Mouse (Mus musculus) spleen, embryonic (tissue): ENCODE data around the gene Elmsan1.

ENCODE experiments used
- CTCF ChIA-PET: fragments of 350-600 bp; sonication (Branson Sonifier 250); formaldehyde crosslinking; loops from one replicate; lab custom pipeline; 2022; lab: Charles Lee

Gene Elmsan1

GRCm38 (mm10) chr12:84114153-84114994 is 104.3 kb downstream of the Elmsan1 start, which contains the start of gene Dnal1:
TSS of gene Dnal1 (plus strand) at chr12:84114366.
- CTCF ChIA-PET = no interaction called here

GRCm38 (mm10) chr12:84113676-84114075 is 105.0 kb downstream of the Elmsan1 start:
- CTCF ChIA-PET = interaction anchor here (0.6 kb wide), 1 partner anchor 15 kb away, joined by 3 read pairs; no protein-coding TSS in a partner anchor

- CTCF ChIA-PET = interaction anchor here (0.7 kb wide), 1 partner anchor 205 kb away, joined by 16 read pairs; no protein-coding TSS in a partner anchor
Observed at GRCm38 (mm10) chr12:84110814-84111213, 107.9 kb downstream of the Elmsan1 start.

- CTCF ChIA-PET = no interaction called here
Observed at GRCm38 (mm10) chr12:84109924-84110323, 108.8 kb downstream of the Elmsan1 start.

- CTCF ChIA-PET = no interaction called here
Observed at GRCm38 (mm10) chr12:84107692-84108091, 111.0 kb downstream of the Elmsan1 start.

DNA sequence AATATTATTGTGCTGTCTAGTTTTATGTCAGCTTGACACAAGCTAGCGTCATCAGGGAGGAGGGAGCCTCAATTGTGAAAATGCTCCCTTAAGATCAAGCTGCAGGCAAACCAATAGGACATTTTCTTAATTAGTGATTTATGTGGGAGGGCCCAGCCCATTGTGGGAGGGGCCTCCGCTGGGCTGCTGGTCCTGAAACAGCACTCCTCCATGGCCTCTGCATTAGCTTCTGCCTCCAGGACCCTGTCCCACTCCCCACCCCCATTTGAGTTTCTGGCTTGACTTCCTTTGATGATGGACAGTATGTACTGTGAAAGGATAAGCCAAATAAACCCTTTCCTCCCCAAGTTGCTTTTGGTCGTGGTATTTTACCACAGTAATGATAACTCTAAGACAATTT is 111.7 kb downstream of the Elmsan1 start:
- CTCF ChIA-PET = no interaction called here

- CTCF ChIA-PET = no interaction called here
Observed at GRCm38 (mm10) chr12:84101493-84101845, 117.2 kb downstream of the Elmsan1 start.

GRCm38 (mm10) chr12:84100604-84101492 is 117.8 kb downstream of the Elmsan1 start, which contains the start of gene Acot6:
TSS of gene Acot6 (plus strand) at chr12:84100654.
- CTCF ChIA-PET = interaction anchor here (0.7 kb wide), 1 partner anchor 33 kb away, joined by 3 read pairs; no protein-coding TSS in a partner anchor

DNA sequence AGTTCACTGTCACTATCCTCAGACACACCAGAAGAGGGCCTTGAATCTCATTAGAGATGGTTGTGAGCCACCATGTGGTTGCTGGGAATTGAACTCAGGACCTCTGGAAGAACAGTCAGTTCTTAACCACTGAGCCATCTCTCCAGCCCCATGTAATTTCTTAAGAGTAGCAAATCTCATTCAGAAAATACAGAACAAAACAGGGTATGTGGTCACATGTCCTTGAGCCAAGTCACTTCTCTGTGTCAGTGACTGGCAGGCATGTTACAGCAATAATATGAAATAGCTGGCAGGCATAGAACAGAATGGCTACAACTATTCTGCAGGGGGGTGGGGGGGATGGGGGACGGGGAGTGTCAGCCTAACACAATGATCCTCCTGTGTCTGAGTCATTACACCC is 118.6 kb downstream of the Elmsan1 start:
- CTCF ChIA-PET = no interaction called here

DNA sequence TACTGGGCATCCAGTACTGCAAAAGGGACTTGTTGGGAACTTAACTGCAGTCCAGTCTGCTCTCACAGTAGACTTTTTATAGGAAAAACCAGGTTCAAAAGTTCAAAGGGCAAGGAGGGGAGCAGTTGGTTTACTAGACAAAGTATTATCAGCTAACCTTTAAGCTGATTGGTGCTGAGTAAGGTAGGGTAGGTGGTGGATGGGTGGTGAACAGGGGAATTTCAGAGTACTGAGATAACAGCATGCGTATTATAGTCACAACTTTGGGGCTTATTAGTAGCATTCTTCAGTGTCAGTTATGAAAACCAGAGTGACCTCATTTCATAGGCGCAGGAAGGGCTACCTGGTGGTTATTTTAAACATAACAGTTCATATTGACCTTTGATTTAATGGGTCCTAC is 119.1 kb downstream of the Elmsan1 start:
- CTCF ChIA-PET = no interaction called here
